Mouse (Mus musculus) stomach, postnatal 0 days (tissue): Measurements from ENCODE around the gene Dexi. TPM values are rescaled to one million over a fixed set of nuclear protein-coding genes. Genes with fewer than 3 reads are reported as not detected.

Experiments
- ATAC-seq: fragments of 200-750 bp; cut with Nextera tagmentation; 2 replicates; pipeline ENCODE4 v1.8.0; 2017; ENCODE audit not compliant: low FRiP score, low TSS enrichment
- DNase-seq: peaks from one replicate; pipeline ENCODE4 v3.0.0-alpha.2; 2016; ENCODE audit warnings: low spot score
- H3K27ac ChIP-seq: fragments of 300-500 bp; sonication (generic); replicated peaks from 2 replicates; pipeline ENCODE4 v1.5.1; 2014; ENCODE audit warnings: mild to moderate bottlenecking, control low read depth
- H3K27me3 ChIP-seq: fragments of 300-500 bp; sonication (generic); 2 replicates; pipeline ENCODE4 v1.6.1; 2014; ENCODE audit warnings: low read length; ENCODE audit not compliant: control insufficient read depth, insufficient read depth
- H3K36me3 ChIP-seq: fragments of 300-500 bp; sonication (generic); 2 replicates; pipeline ENCODE4 v1.6.1; 2014; ENCODE audit warnings: low read length, mixed read lengths; ENCODE audit not compliant: control insufficient read depth, insufficient read depth
- H3K4me1 ChIP-seq: fragments of 300-500 bp; sonication (generic); replicated peaks from 2 replicates; pipeline ENCODE4 v1.6.1; 2014; ENCODE audit warnings: antibody characterized with exemption; ENCODE audit not compliant: control insufficient read depth, insufficient read depth
- H3K4me2 ChIP-seq: fragments of 300-500 bp; sonication (generic); replicated peaks from 2 replicates; pipeline ENCODE4 v1.6.1; 2014; ENCODE audit warnings: low read depth, mild to moderate bottlenecking, control low read depth, moderate library complexity
- H3K4me3 ChIP-seq: fragments of 300-500 bp; sonication (generic); 2 replicates; pipeline ENCODE4 v1.5.1; 2014; ENCODE audit warnings: low read depth, low read length, control low read depth
- H3K9ac ChIP-seq: fragments of 300-500 bp; sonication (generic); 2 replicates; pipeline ENCODE4 v1.6.1; 2014; ENCODE audit warnings: mild to moderate bottlenecking, low read length, control low read depth, mixed read lengths
- H3K9me3 ChIP-seq: fragments of 300-500 bp; sonication (generic); 2 replicates; pipeline ENCODE4 v1.6.1; 2016; ENCODE audit warnings: low read length; ENCODE audit not compliant: control insufficient read depth
- CTCF ChIP-seq: IDR thresholded peaks from 2 replicates; pipeline ENCODE4 v1.5.1; 2016; ENCODE audit warnings: antibody characterized with exemption, low read depth, mild to moderate bottlenecking, moderate library complexity
- EP300 ChIP-seq: optimal IDR thresholded peaks from 2 replicates; pipeline ENCODE3; 2016; ENCODE audit warnings: antibody characterized with exemption
- WGBS: fragments of 180-500 bp; shearing (Covaris S2); extraction: QIAGEN DNeasy Blood & Tissue Kit; methylation state at CpG from one replicate; pipeline ENCODE4 v1.1.7; 2014; 5-methylcytosine and 5-hydroxymethylcytosine counted together
- polyA plus RNA-seq: library from polyadenylated mRNA; unstranded; fragments of >200 nt; fragmentation: Nextera tagmentation; extraction: Ambion mirVana; gene quantifications from 2 replicates; pipeline ENCODE4 v1.2.1, GENCODE M21; 2015

The Dexi gene
- polyA plus RNA-seq, 1 experiment from 2014 or later = 23.5 TPM

GRCm38 (mm10) chr16:10501865-10502264 lies 41.0 kb downstream of the Dexi start:
- Histone ChIP-seq H3K9ac (no peak overlapping the region), H3K4me1 (no peaks in the 10 kb centered on the region), H3K4me2 (no peak overlapping the region), H3K27ac (no peak overlapping the region), H3K9me3 (no peaks in the 10 kb centered on the region), H3K36me3 (no peaks in the 10 kb centered on the region), H3K27me3 (no peaks in the 10 kb centered on the region), H3K4me3 (no peak overlapping the region)
- DNase-seq = peak; percentile 57
- no peak for ATAC-seq
- 9% methylated on average over 8 of the region's 8 CpGs for WGBS
- TF ChIP-seq CTCF (no peak), EP300 (no peak)

GRCm38 (mm10) chr16:10499122-10499521 lies 43.7 kb downstream of the Dexi start:
- DNase-seq = no peak
- no peak for ATAC-seq
- no peaks in the 10 kb centered on the region for H3K27me3 ChIP-seq
- no peak for TF ChIP-seq CTCF
- no peak for TF ChIP-seq EP300
- no peak overlapping the region for H3K27ac ChIP-seq
- H3K4me1 ChIP-seq = no peaks in the 10 kb centered on the region
- 68% methylated on average over 1 of the region's 1 CpGs for WGBS
- no peak overlapping the region for H3K4me2 ChIP-seq
- H3K9ac ChIP-seq = no peak overlapping the region
- no peak overlapping the region for H3K4me3 ChIP-seq
- H3K36me3 ChIP-seq = no peaks in the 10 kb centered on the region
- H3K9me3 ChIP-seq = no peaks in the 10 kb centered on the region

DNA sequence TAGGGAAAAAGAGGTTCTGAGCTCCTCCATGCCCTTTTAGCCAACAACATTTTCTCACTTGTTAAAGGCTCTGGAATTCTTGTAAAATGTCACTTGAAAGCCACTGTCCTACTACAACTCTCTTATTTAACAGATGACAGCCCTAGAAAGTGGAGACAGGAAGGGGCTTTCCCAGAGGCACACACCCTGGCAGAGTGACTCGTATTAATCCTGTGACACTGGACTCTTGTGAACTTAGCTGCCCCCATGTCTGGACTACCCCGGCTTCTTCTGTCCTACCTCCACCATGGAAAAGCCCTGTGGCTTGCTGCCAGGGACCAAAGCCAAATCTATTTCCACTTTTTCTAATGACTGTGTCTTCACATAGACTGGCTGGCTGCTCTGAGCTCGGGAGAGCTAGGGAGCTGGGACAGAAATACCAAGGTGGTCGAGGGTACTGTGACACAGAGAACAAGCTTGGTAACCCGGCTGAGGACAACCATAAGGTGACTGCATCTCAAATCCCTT lies 44.7 kb downstream of the Dexi start:
- Histone ChIP-seq H3K4me1 (no peaks in the 10 kb centered on the region), H3K9me3 (no peaks in the 10 kb centered on the region), H3K9ac (no peak overlapping the region), H3K27ac (no peak overlapping the region), H3K36me3 (no peaks in the 10 kb centered on the region), H3K4me3 (no peak overlapping the region), H3K27me3 (no peaks in the 10 kb centered on the region), H3K4me2 (no peak overlapping the region)
- WGBS = 55% methylated on average over 5 of the region's 5 CpGs
- TF ChIP-seq CTCF (no peak), EP300 (no peak)
- ATAC-seq = no peak
- no peak for DNase-seq

DNA sequence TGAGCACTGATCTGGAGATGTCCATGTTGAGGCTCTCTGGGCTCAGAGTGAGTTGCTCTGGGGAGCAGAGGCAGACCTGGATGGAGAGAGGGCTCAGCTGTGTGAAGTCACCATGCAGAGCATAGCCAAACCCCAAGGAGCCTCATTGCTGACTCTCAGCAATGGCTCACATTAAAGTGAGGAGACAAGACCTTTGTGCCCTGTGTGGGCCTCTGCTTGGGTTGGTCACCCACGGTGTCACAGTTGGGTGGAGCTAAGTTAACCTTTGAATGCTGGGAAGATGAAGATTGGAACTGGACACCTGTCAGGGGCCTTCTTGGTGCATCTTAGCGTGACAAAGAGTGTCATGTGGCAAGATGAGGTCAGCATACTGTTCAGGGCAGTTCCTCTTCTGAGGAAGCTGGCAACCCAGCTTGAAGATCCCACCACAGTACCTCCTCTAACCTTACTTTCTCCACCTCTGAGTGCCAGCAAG lies 47.0 kb downstream of the Dexi start:
- no peaks in the 10 kb centered on the region for H3K4me1 ChIP-seq
- H3K4me2 ChIP-seq = no peak overlapping the region
- TF ChIP-seq EP300 (no peak), CTCF (no peak)
- ATAC-seq = no peak
- no peak for DNase-seq
- H3K9ac ChIP-seq = no peak overlapping the region
- H3K27ac ChIP-seq = no peak overlapping the region
- H3K36me3 ChIP-seq = no peaks in the 10 kb centered on the region
- H3K9me3 ChIP-seq = no peaks in the 10 kb centered on the region
- H3K4me3 ChIP-seq = no peak overlapping the region
- WGBS = 67% methylated on average over 2 of the region's 2 CpGs
- no peaks in the 10 kb centered on the region for H3K27me3 ChIP-seq

- Histone ChIP-seq H3K4me2 (no peak overlapping the region), H3K27me3 (no peaks in the 10 kb centered on the region), H3K27ac (no peak overlapping the region), H3K4me1 (no peaks in the 10 kb centered on the region), H3K9me3 (no peaks in the 10 kb centered on the region), H3K4me3 (no peak overlapping the region), H3K36me3 (no peaks in the 10 kb centered on the region), H3K9ac (no peak overlapping the region)
- TF ChIP-seq EP300 = no peak
- TF ChIP-seq CTCF = no peak
- ATAC-seq = no peak
- DNase-seq = no peak
- 73% methylated on average over 3 of the region's 3 CpGs for WGBS
Observed at GRCm38 (mm10) chr16:10492587-10492986, 50.3 kb downstream of the Dexi start.

GRCm38 (mm10) chr16:10491716-10492115 lies 51.1 kb downstream of the Dexi start:
- no peak for TF ChIP-seq CTCF
- TF ChIP-seq EP300 = no peak
- Histone ChIP-seq H3K27me3 (no peaks in the 10 kb centered on the region), H3K4me2 (no peak overlapping the region), H3K9me3 (no peaks in the 10 kb centered on the region), H3K36me3 (no peaks in the 10 kb centered on the region), H3K4me3 (no peak overlapping the region), H3K27ac (no peak overlapping the region), H3K9ac (no peak overlapping the region), H3K4me1 (no peaks in the 10 kb centered on the region)
- WGBS = 82% methylated on average over 4 of the region's 4 CpGs
- ATAC-seq (no peak), DNase-seq (no peak)
